Mouse (Mus musculus) ES-E14 (cell line): ENCODE measurements around the gene Apol8. TPM values are rescaled to one million over a fixed set of nuclear protein-coding genes. Genes with fewer than 3 reads are reported as not detected.
A peak's percentile ranks its signal among the peaks of the same experiment; 100 is the strongest.

Experiments used
- DNase-seq: peaks from one replicate; pipeline ENCODE4 v3.0.0-alpha.2; 2013; ENCODE audit warnings: low read depth, low spot score
- H3K27ac ChIP-seq: 2 replicates; pipeline ENCODE4 v1.5.1; 2012; ENCODE audit warnings: low read depth, mild to moderate bottlenecking, low read length, moderate library complexity, mixed read lengths; ENCODE audit not compliant: poor library complexity, insufficient read depth, severe bottlenecking
- H3K36me3 ChIP-seq: 2 replicates; pipeline ENCODE4 v1.6.1; 2012; ENCODE audit warnings: mild to moderate bottlenecking, low read length, moderate library complexity, mixed read lengths; ENCODE audit not compliant: control insufficient read depth, poor library complexity, insufficient read depth, severe bottlenecking
- H3K4me1 ChIP-seq, 2 experiments: fragments of 150-350 bp in 1 of 2; sonication (generic) in 1 of 2; 2 replicates each; pipeline ENCODE4 v1.6.1; 2012; ENCODE audit warnings: low read length in 2 of 2, mild to moderate bottlenecking in 1 of 2, mixed read lengths in 1 of 2; ENCODE audit not compliant: control insufficient read depth in 2 of 2, insufficient read depth in 2 of 2, poor library complexity in 1 of 2
- H3K4me3 ChIP-seq, 2 experiments: fragments of 150-350 bp in 1 of 2; sonication (generic) in 1 of 2; 2 replicates each; pipeline ENCODE4 v1.5.1; 2012; ENCODE audit warnings: low read length in 2 of 2, low read depth in 1 of 2, mild to moderate bottlenecking in 1 of 2, mixed read lengths in 1 of 2; ENCODE audit not compliant: insufficient read depth in 1 of 2, poor library complexity in 1 of 2, severe bottlenecking in 1 of 2
- H3K9ac ChIP-seq: 2 replicates; pipeline ENCODE4 v1.6.1; 2012; ENCODE audit warnings: low read depth, mild to moderate bottlenecking, low read length, mixed read lengths; ENCODE audit not compliant: poor library complexity, insufficient read depth, severe bottlenecking
- H3K9me3 ChIP-seq: fragments of 150-350 bp; sonication (generic); 2 replicates; pipeline ENCODE4 v1.6.1; 2012; ENCODE audit warnings: low read depth, mild to moderate bottlenecking, low read length; ENCODE audit not compliant: control insufficient read depth, insufficient read depth
- CHD2 ChIP-seq: IDR thresholded peaks from 2 replicates; pipeline ENCODE4 v1.6.1; 2014; ENCODE audit warnings: mild to moderate bottlenecking, low read depth, low read length, inconsistent platforms
- HCFC1 ChIP-seq: IDR thresholded peaks from 2 replicates; pipeline ENCODE4 v1.6.1; 2012; ENCODE audit warnings: low read length, inconsistent platforms, borderline replicate concordance; ENCODE audit not compliant: insufficient read depth
- MAFK ChIP-seq: IDR thresholded peaks from 2 replicates; pipeline ENCODE4 v1.6.1; 2014; ENCODE audit warnings: mild to moderate bottlenecking, low read depth, low read length, inconsistent platforms; ENCODE audit not compliant: insufficient read depth
- ZC3H11A ChIP-seq: IDR thresholded peaks from 2 replicates; pipeline ENCODE4 v1.6.1; 2012; ENCODE audit warnings: low read depth, mild to moderate bottlenecking, inconsistent platforms, low read length, borderline replicate concordance
- ZNF384 ChIP-seq: IDR thresholded peaks from 2 replicates; pipeline ENCODE4 v1.6.1; 2012; ENCODE audit warnings: low read depth, low read length, inconsistent platforms
- in situ Hi-C, 2 experiments: fragments of 600-800 bp; cut with MboI; formaldehyde crosslinking; loops; one replicate each; pipeline ENCODE4 v1.15.1; 2025; ENCODE audit warnings: low sequenced_read_pairs in 2 of 2, inconsistent platforms in 1 of 2; ENCODE audit not compliant: unreplicated experiment in 2 of 2
- total RNA-seq: library from RNA; depleted of rRNA; stranded (reverse); fragments of 300-350 nt; gene quantifications from 2 replicates; pipeline ENCODE4 v1.2.3, GENCODE M21; 2012

Apol8 gene
- total RNA-seq, 1 experiment = 1.8 TPM

DNA sequence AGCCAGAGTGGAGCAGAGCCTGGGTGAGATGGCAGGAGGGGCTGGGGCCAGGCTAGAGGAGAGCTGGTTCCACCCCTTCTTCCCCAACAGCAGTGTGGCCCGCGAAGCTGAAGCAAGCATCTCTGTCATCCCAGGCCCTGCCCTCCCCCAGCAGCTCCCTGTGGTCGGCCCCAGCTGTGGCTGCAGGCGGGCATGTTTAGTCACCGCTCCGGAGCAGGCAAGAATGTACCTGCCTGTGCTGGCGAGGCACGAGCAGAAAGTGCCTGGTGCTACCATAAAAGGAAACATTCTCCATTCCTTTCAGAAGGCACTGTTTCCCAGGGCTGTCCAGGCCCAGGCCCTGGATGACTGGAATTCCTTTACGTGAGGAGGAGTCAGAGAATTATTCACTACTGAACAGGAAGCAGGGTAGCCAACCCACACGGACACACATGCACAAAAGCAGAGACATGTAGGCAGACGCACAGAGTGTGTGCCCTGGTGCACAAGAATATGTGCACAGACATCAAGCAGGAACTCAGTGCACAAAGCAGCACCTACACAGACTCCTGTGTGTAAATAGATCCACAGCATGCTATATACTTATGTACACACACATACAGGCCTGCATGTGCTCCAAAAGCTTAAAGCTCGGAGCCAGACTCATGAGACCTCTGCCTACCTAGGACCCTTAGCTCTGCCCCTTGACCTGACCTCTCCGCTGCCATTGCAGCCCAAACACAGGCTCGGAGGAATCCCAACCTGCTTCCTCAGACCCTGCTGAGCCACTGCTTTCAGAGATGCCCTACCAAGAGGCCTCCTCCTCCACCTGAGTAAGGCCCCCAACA is 42.1 kb upstream of the Apol8 start:
- peak overlapping the region; percentile 80 for H3K27ac ChIP-seq
- H3K36me3 ChIP-seq = peaks cover 55% of the 10 kb centered on the region; the same call in 1 of the 2 replicates
- peak; percentile 66 for DNase-seq
- in situ Hi-C loops = no loop called here
- H3K4me3 ChIP-seq = peak overlapping the region; percentile 2 to 4; a peak in 1 of 4 replicates
- no peak for TF ChIP-seq ZNF384
- no peak for TF ChIP-seq ZC3H11A
- no peak for TF ChIP-seq HCFC1
- 0 out of 2 replicates have a peak, but pooled peaks have one; percentile 29 for TF ChIP-seq MAFK
- TF ChIP-seq CHD2 = no peak
- H3K4me1 ChIP-seq = peaks cover 11 to 44% of the 10 kb centered on the region in 2 experiments; a peak in 3 of 4 replicates
- H3K9ac ChIP-seq = peak overlapping the region; percentile 46
- H3K9me3 ChIP-seq = no peaks in the 10 kb centered on the region

DNA sequence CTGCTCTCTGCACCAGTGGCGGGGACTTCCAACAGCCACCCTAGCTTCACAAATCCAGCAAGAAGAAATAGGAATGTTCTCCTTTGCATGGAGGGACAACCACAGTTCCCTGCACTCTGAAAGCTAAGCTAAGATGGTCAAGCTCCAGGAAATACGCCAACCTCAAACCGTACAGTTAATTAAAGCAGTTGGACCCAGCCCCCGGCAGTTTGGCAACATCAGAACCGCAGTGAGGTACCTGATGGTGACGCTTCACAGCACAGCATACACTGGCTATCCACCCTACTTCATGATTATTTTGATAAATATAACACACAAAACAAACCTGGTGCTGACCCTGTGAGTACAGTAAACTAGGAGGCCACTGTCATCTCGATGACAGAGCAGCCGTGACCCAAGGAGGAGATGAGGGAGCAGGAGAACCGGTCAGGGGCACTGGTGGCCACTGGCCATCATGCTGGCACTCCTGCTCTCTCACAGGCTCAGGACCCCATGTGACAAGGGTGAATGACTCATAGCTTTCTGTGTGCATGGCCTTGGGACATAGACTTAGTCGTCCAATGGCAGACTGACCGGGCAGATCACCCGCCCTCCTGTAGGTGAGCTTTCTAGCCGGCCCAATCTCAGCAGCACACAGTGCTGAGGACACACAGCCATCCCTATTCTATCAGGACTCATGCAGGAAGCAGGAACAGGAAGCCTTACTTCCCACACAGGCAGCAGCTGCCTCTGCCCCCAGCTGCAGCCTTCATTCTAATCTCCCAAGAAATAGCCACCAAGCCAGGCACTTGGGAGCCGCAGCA is 41.0 kb upstream of the Apol8 start:
- Histone ChIP-seq H3K4me1 (peaks cover 11 to 40% of the 10 kb centered on the region in 2 experiments; a peak in 3 of 4 replicates), H3K9me3 (no peaks in the 10 kb centered on the region), H3K4me3 (no peak overlapping the region), H3K36me3 (peaks cover 54% of the 10 kb centered on the region; the same call in 1 of the 2 replicates), H3K27ac (peak overlapping the region; percentile 80), H3K9ac (peak overlapping the region; percentile 46; the same call in 1 of the 2 replicates)
- DNase-seq = no peak
- in situ Hi-C loops = no loop called here
- TF ChIP-seq ZC3H11A (no peak), CHD2 (no peak)

DNA sequence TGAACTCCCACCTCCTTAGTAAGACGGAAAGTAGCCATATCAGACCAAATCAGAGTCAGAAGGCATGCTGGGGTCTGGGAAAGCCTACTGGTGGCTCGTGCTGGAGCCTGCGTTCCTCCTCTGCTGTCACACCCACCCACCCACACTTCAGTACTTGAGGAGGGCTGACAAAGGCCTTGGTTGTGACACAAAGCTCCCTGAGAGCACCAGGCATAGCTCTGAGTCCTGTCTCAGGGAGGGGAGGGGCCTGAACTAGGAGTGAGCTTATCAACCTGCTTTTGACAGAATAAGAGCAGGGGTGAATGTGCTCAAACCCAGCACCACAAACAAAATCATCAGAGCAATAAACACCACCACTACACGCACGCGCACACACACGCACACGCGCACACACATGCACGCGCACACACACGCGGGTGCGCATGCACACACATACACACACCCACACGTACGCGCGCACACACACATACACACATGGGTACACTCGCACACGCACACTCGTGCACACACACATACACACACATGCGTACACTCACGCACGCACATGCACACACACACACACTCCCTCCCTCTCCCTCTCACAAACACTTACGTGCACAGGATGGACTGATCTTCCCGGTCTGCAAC is 39.7 kb upstream of the Apol8 start:
- Histone ChIP-seq H3K9me3 (no peaks in the 10 kb centered on the region), H3K4me1 (peaks cover 11 to 43% of the 10 kb centered on the region in 2 experiments; a peak in 3 of 4 replicates), H3K9ac (no peak overlapping the region), H3K4me3 (no peak overlapping the region), H3K27ac (no peak overlapping the region; the same call in 1 of the 2 replicates), H3K36me3 (peaks cover 56% of the 10 kb centered on the region)
- no peak for DNase-seq
- TF ChIP-seq MAFK (no peak), HCFC1 (no peak), CHD2 (no peak), ZC3H11A (no peak), ZNF384 (no peak)
- in situ Hi-C loops = no loop called here

GRCm38 (mm10) chr15:77794908-77795356 is 38.1 kb upstream of the Apol8 start:
- no peak overlapping the region for H3K9ac ChIP-seq
- H3K4me1 ChIP-seq = peaks cover 10 to 43% of the 10 kb centered on the region in 2 experiments; a peak in 3 of 4 replicates
- no peak overlapping the region for H3K27ac ChIP-seq
- in situ Hi-C loops = no loop called here
- H3K4me3 ChIP-seq = no peak overlapping the region
- TF ChIP-seq MAFK = no peak
- TF ChIP-seq ZC3H11A = no peak
- no peak for TF ChIP-seq ZNF384
- TF ChIP-seq HCFC1 = no peak
- no peak for TF ChIP-seq CHD2
- no peaks in the 10 kb centered on the region for H3K9me3 ChIP-seq
- no peak for DNase-seq
- peaks cover 66% of the 10 kb centered on the region for H3K36me3 ChIP-seq
